Mouse (Mus musculus) kidney, embryonic 15.5 days (tissue): ENCODE measurements around the gene Hrct1. TPM values are rescaled to one million over a fixed set of nuclear protein-coding genes. Genes with fewer than 3 reads are reported as not detected.

Source experiments
- ATAC-seq: fragments of 200-750 bp; cut with Nextera tagmentation; replicated peaks from 2 replicates; pipeline ENCODE4 v1.8.0; 2017; ENCODE audit warnings: moderate TSS enrichment; ENCODE audit not compliant: low FRiP score
- H3K27ac ChIP-seq: fragments of 300-500 bp; sonication (generic); 2 replicates; pipeline ENCODE4 v1.5.1; 2015; ENCODE audit warnings: mild to moderate bottlenecking, inconsistent platforms
- H3K27me3 ChIP-seq: fragments of 300-500 bp; sonication (generic); 2 replicates; pipeline ENCODE4 v1.6.1; 2015; ENCODE audit warnings: inconsistent platforms
- H3K36me3 ChIP-seq: fragments of 300-500 bp; sonication (generic); 2 replicates; pipeline ENCODE4 v1.6.1; 2015; ENCODE audit warnings: inconsistent platforms
- H3K4me1 ChIP-seq: fragments of 300-500 bp; sonication (generic); 2 replicates; pipeline ENCODE4 v1.6.1; 2015; ENCODE audit warnings: inconsistent platforms
- H3K4me2 ChIP-seq: fragments of 300-500 bp; sonication (generic); 2 replicates; pipeline ENCODE4 v1.6.1; 2015; ENCODE audit warnings: moderate library complexity, mild to moderate bottlenecking, inconsistent platforms
- H3K4me3 ChIP-seq: fragments of 300-500 bp; sonication (generic); replicated peaks from 2 replicates; pipeline ENCODE4 v1.5.1; 2015; ENCODE audit warnings: mild to moderate bottlenecking, inconsistent platforms
- H3K9ac ChIP-seq: fragments of 300-500 bp; sonication (generic); 2 replicates; pipeline ENCODE4 v1.6.1; 2015; ENCODE audit warnings: mild to moderate bottlenecking, inconsistent platforms
- H3K9me3 ChIP-seq: fragments of 300-500 bp; sonication (generic); replicated peaks from 2 replicates; pipeline ENCODE4 v1.6.1; 2016; ENCODE audit warnings: inconsistent platforms
- WGBS: fragments of 180-500 bp; shearing (Covaris S2); methylation state at CpG from one replicate; pipeline ENCODE4 v1.1.7; 2015; ENCODE audit warnings: mixed read lengths; 5-methylcytosine and 5-hydroxymethylcytosine counted together
- polyA plus RNA-seq: library from polyadenylated mRNA; unstranded; fragments of >200 nt; fragmentation: Nextera tagmentation; extraction: Ambion mirVana; gene quantifications from 2 replicates; pipeline ENCODE4 v1.2.1, GENCODE M21; 2015

The Hrct1 gene
- polyA plus RNA-seq, 1 experiment from 2014 or later: 1.0 TPM

DNA sequence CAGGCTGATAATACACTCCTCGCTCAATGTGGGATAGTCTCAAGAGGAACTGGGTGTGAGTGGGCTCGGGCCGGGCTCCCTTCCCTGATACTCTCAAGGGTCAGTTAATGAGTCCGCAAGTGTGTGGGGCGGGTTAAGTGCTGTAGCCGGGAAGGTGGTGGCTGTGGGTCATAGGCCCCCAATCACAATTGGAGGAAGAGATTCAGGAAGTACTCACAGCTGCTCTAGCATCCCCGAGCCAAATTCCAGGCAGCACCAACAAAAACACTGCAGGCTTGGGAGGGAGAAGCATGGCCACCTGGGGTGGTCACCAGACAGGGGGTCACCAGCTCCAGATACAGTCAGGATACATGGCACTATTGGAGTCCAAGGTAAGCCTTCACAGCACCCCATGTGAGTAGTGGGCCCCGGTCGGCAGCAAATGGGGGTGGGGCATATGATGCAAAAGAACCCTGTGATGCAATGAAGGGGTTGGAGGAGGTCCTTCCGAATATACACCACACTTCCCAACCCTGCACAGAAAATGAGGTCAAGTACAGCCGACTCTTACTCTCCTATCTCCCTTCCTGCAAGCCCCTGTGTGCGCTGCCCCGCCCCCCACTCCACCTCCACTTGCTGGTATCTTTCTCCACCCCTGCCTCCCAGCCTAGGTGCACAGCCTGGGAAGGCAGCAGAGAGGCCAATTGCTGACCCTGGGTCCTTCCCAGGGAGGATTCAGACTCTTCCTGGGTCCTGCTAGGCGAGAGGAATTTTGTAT is 3.0 kb downstream of the Hrct1 start, which contains the start of gene Spaar:
TSS of gene Spaar (plus strand) at position 241 of the 757 bp plus-strand sequence.
- Histone ChIP-seq H3K4me1 (peaks cover 50% of the 10 kb centered on the region), H3K4me3 (no peak within 1 kb of the TSS), H3K4me2 (peak within 1 kb of the TSS; percentile 14; the same call in 1 of the 2 replicates), H3K36me3 (no peaks in the 10 kb centered on the region), H3K9ac (no peak within 1 kb of the TSS), H3K27ac (peak within 1 kb of the TSS; percentile 81), H3K27me3 (no peaks in the 10 kb centered on the region; the same call in 1 of the 2 replicates), H3K9me3 (no peaks in the 10 kb centered on the region)
- no peak for ATAC-seq
- WGBS: 55% methylated on average over 14 of the region's 14 CpGs

DNA sequence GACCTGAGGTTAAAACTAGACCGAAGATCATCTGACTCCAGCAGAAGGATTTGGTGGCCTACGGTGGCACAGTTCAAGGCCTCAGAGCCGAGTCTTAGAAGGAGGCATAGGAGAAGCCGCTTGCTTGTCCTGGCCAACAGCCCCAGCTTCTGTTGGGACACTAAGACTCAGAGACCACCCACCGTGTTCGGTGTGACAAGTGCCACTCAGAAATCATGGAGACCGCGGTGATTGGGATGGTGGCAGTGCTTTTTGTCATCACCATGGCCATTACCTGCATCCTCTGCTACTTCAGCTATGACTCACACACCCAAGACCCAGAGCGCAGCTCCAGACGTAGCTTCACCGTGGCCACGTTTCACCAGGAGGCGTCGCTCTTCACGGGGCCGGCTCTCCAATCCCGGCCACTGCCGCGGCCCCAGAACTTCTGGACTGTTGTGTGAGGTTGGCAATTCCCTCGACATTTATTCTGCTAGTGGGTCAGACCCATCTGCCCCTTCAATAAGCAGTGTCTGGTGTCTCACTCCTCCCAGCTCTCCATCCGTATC is 3.8 kb downstream of the Hrct1 start:
- Histone ChIP-seq H3K9ac (no peak overlapping the region), H3K4me3 (no peak overlapping the region), H3K27me3 (no peaks in the 10 kb centered on the region; the same call in 1 of the 2 replicates), H3K4me1 (peaks cover 50% of the 10 kb centered on the region), H3K27ac (no peak overlapping the region; the same call in 1 of the 2 replicates), H3K36me3 (no peaks in the 10 kb centered on the region), H3K9me3 (no peaks in the 10 kb centered on the region), H3K4me2 (no peak overlapping the region)
- ATAC-seq: no peak
- 67% methylated on average over 21 of the region's 21 CpGs for WGBS

DNA sequence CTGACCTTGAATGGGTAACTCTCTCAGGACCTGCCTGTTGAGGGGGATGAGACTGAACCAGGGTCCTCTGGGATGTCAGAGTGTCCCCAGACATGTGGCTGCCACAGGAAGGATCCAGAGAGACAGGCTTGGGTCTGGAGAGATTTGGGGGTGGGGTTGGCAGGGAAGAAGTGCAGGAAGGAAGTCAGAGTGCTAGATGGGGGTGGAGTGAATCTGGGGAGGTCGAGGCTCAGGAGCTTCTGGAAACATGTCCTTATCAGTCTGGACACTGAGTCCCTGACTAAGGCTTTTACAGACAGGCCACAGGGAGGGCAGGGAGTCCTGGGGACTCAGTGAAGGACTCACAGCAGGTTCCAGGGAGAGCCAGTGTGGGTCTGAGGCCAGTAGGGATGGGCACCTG is 5.2 kb downstream of the Hrct1 start:
- Histone ChIP-seq H3K36me3 (no peaks in the 10 kb centered on the region), H3K4me1 (peaks cover 38% of the 10 kb centered on the region), H3K9ac (no peak overlapping the region), H3K9me3 (no peaks in the 10 kb centered on the region), H3K27me3 (no peaks in the 10 kb centered on the region; the same call in 1 of the 2 replicates), H3K27ac (no peak overlapping the region), H3K4me3 (no peak overlapping the region), H3K4me2 (no peak overlapping the region)
- 31% methylated on average over 1 of the region's 1 CpGs for WGBS
- no peak for ATAC-seq

DNA sequence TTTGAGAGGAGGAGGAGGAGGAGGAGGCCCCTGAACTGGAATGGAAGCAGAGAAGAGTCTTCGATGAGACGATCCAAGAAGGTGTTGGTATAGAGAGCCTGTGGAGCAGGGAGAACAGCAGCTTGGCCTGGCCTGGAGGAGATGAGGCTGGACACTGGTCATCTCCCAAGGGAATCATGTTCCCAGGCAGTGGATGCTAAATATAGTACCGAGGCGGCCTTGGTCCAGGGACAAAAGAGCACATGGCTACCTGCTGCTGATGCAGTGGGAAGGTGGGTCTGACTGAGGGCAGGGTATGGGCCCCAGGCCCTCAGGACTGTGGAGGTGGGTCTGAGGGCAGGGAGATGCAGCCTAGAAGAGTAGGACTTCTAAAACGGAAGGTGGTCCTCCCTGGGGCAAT is 6.2 kb downstream of the Hrct1 start:
- Histone ChIP-seq H3K4me1 (peaks cover 28% of the 10 kb centered on the region), H3K9ac (no peak overlapping the region), H3K36me3 (no peaks in the 10 kb centered on the region), H3K27ac (no peak overlapping the region), H3K9me3 (no peaks in the 10 kb centered on the region), H3K4me3 (no peak overlapping the region), H3K27me3 (no peaks in the 10 kb centered on the region; the same call in 1 of the 2 replicates), H3K4me2 (no peak overlapping the region)
- ATAC-seq: no peak
- WGBS: 84% methylated on average over 5 of the region's 5 CpGs

DNA sequence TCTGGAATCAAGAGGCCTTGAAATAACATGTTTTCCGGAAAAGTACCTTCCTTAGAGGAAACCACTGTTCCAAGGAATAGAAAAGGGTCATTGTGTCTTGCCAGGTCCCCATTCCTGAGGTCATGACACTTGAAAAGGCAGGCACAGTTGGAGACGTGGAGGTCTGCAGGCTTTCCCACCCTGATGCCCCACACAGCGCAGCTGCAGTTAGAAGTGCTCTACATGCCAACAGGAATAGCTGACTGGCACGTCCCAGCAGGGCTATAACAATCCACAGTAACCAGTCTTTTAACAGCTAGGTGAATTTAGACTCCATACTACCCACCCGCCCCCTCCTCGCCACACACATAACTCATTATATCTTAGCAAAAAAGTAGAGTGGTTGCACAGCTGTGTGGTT is 10.2 kb downstream of the Hrct1 start:
- Histone ChIP-seq H3K9ac (no peak overlapping the region), H3K9me3 (no peaks in the 10 kb centered on the region), H3K27me3 (no peaks in the 10 kb centered on the region), H3K4me1 (no peaks in the 10 kb centered on the region), H3K4me3 (no peak overlapping the region), H3K4me2 (no peak overlapping the region), H3K27ac (no peak overlapping the region), H3K36me3 (no peaks in the 10 kb centered on the region)
- WGBS: 69% methylated on average over 6 of the region's 6 CpGs
- no peak for ATAC-seq

DNA sequence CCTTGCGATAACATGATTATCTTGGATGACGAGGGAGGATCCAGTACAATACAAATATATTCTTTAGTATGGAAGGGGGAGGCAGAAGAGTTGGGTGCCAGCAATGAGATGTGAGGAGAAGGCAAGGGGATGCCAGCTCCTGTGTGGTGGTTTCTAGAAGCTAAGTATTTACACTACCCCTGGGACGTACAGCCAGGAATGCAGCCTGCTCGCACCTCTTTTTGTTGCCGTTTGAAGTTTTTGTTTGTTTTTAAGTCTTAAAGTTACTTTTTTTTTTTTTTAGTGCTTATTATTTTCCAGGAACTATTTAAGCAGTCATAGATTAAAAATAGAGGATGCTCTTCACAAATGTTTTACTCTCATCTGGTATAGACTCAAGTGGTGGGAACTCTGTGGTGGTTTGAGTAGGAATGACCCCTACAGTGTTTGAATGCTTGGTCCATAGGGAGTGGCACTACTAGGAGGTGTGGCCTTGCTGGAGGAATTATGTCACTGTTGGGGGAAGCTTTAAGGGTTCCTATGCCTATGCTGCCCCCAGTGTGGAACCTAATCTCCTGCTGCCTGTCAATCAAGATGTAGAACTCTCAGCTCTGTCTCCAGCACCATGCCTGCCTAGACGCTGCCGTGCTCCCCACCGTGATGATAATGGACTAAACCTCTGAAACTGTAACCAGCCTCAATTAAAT is 12.1 kb downstream of the Hrct1 start:
- no peak overlapping the region for H3K4me3 ChIP-seq
- no peaks in the 10 kb centered on the region for H3K9me3 ChIP-seq
- no peaks in the 10 kb centered on the region for H3K27me3 ChIP-seq
- 75% methylated on average over 8 of the region's 8 CpGs for WGBS
- no peaks in the 10 kb centered on the region for H3K4me1 ChIP-seq
- no peak overlapping the region for H3K4me2 ChIP-seq
- H3K9ac ChIP-seq: no peak overlapping the region
- no peaks in the 10 kb centered on the region for H3K36me3 ChIP-seq
- H3K27ac ChIP-seq: no peak overlapping the region
- ATAC-seq: no peak

DNA sequence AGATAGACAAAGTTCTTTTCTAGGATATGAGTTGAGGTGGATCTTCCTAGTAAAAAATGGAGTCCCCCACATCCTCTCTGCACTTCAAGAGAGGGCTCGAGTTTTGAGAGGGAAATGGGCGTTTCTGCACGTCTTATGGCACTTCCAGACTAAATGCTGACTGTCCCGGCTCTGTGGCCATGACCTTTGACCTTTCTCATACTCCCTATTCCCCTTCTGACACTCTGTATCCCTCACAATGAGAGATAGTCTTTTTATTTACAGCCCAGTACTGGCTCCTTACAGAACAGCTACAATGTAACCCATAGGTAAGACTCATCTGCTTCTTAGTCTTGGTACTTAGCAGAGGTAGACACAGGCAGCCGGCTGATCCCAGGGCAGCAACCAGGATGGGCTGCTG is 14.5 kb downstream of the Hrct1 start:
- Histone ChIP-seq H3K27me3 (no peaks in the 10 kb centered on the region), H3K4me3 (no peak overlapping the region), H3K4me1 (no peaks in the 10 kb centered on the region), H3K27ac (no peak overlapping the region), H3K9ac (no peak overlapping the region), H3K4me2 (no peak overlapping the region), H3K9me3 (no peaks in the 10 kb centered on the region), H3K36me3 (no peaks in the 10 kb centered on the region)
- ATAC-seq: no peak
- whole genome bisulfite sequencing: 44% methylated on average over 5 of the region's 5 CpGs

DNA sequence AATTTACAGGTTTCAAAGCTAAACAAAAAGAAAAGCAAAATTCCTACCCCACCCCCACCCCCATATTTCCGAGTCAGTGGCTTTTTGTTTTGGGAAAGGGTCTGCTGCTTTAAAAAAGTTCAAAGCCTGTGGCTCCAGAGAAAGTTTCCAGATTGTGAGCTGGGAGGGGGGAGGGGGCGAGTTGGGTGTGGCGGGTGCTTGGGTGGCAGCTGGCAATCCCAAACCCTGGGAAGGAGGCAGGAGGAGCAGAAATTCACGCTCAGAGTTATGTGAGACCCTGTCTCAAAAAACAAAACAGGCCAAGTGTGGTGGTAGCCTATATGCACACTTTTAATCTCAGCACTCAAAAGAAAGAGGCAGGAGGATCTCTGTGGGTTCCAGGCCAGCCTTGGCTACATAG is 15.6 kb downstream of the Hrct1 start:
- Histone ChIP-seq H3K9me3 (no peaks in the 10 kb centered on the region), H3K36me3 (no peaks in the 10 kb centered on the region), H3K9ac (no peak overlapping the region), H3K4me3 (no peak overlapping the region), H3K27ac (no peak overlapping the region), H3K27me3 (no peaks in the 10 kb centered on the region), H3K4me1 (no peaks in the 10 kb centered on the region), H3K4me2 (no peak overlapping the region)
- no peak for ATAC-seq
- 34% methylated on average over 4 of the region's 4 CpGs for WGBS

DNA sequence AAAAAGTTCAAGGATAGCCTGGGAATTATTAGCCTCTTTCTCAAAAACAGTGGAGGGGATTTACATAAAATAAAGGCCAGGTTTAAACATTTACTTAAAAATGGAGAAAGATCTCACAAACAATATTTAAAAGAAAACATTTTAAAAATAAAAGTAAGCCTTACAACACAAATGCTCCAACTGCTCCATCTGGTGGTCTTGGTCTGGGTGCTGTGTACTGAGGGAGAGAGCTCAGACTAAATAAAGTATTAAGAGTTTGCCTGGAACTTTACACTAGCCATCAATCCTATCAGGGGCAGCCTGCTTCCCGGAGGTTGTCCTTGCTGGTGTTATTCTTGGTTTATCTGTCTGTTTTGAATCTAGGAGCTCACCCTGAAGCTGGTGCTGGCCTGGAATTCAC is 16.1 kb downstream of the Hrct1 start:
- Histone ChIP-seq H3K4me3 (no peak overlapping the region), H3K4me1 (no peaks in the 10 kb centered on the region), H3K9me3 (no peaks in the 10 kb centered on the region), H3K36me3 (no peaks in the 10 kb centered on the region), H3K9ac (no peak overlapping the region), H3K27ac (no peak overlapping the region), H3K27me3 (no peaks in the 10 kb centered on the region), H3K4me2 (no peak overlapping the region)
- WGBS: 14% methylated on average over 1 of the region's 1 CpGs
- no peak for ATAC-seq

DNA sequence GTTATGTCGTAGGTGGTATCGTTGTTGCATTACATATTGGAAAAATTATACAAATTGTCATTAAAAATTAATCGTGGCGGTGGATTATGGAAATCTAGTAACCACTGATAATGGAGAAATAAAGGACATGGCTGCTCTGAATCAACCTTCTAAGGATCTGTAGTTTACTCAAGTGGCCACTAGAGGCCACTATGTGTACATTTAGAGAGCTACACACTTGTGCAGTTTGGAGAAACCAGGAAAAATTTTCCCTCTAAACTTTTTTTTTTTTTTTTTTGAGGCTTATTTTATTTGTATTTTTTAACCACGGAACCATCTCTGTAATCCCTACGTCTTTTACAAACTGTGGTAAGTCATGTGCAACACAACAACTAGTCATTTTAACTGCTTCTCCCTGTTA is 18.2 kb downstream of the Hrct1 start:
- Histone ChIP-seq H3K9me3 (no peaks in the 10 kb centered on the region), H3K27me3 (no peaks in the 10 kb centered on the region), H3K36me3 (no peaks in the 10 kb centered on the region), H3K4me1 (no peaks in the 10 kb centered on the region), H3K4me3 (no peak overlapping the region), H3K4me2 (no peak overlapping the region), H3K9ac (no peak overlapping the region), H3K27ac (no peak overlapping the region)
- 21% methylated on average over 6 of the region's 6 CpGs for WGBS
- ATAC-seq: no peak

DNA sequence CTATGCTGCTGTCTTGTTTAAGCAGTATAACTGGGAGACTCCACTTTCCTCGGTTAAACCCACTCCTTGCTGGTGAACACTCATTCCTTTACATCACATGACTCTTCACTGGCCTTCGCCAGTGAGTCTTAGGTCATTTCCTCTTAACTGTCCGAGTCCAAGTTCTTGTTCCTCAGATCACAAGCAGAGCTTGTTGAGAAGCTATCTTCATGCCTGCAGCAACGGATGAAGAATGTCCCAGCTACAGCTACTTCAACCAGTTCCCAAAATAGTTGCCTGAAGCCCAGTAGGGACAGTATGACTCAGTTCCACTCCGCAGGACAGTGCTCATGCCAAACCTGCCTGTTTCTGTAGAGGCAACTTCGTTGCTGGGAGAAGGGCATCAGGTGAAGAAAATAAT is 30.2 kb downstream of the Hrct1 start:
- no peaks in the 10 kb centered on the region for H3K36me3 ChIP-seq
- H3K27ac ChIP-seq: no peak overlapping the region
- peaks cover 2% of the 10 kb centered on the region; the same call in 1 of the 2 replicates for H3K4me1 ChIP-seq
- WGBS: 74% methylated on average over 6 of the region's 6 CpGs
- H3K9ac ChIP-seq: no peak overlapping the region
- ATAC-seq: no peak
- no peaks in the 10 kb centered on the region for H3K9me3 ChIP-seq
- 0 out of 2 replicates have a peak, but pooled peaks cover 4% of the 10 kb centered on the region for H3K27me3 ChIP-seq
- no peak overlapping the region for H3K4me3 ChIP-seq
- H3K4me2 ChIP-seq: no peak overlapping the region
